Comparison of ENCODE assay signal across 14 mouse cellular contexts in genomic region chr7:103966873-103967272, GRCm38 (mm10). TPM values are rescaled to one million over a fixed set of nuclear protein-coding genes. Genes with fewer than 3 reads are reported as not detected.
"Had no signal": no experiment of that assay in that cellular context is flagged by ENCODE, and none has a peak within 500 bp of the region (broad histone marks: within the 10 kb centered on the region; RNA-seq: fewer than 3 reads in every experiment).

No protein-coding gene starts in this region.

RNA-seq across cellular contexts. Expression of gene Olfr635, which starts 4.1 kb away (rescaled TPM):
- total RNA-seq: neutrophil, adult 5-6 weeks had no signal
- polyA plus RNA-seq: neural tube, embryonic 13.5 days; neural tube, embryonic 15.5 days; small intestine, adult 2 months; spleen, adult 2 months; stomach, embryonic 14.5 days; stomach, embryonic 15.5 days; stomach, postnatal 0 days; testis, adult 2 months; thymus, adult 2 months; thymus, postnatal 0 days; urinary bladder, adult 2 months had no signal

RNA-seq across cellular contexts. Expression of gene Olfr633, which starts 22.6 kb away (rescaled TPM):
- total RNA-seq: neutrophil, adult 5-6 weeks had no signal
- polyA plus RNA-seq: neural tube, embryonic 13.5 days; neural tube, embryonic 14.5 days; neural tube, embryonic 15.5 days; small intestine, adult 2 months; spleen, adult 2 months; stomach, embryonic 14.5 days; stomach, embryonic 15.5 days; stomach, embryonic 16.5 days; stomach, postnatal 0 days; testis, adult 2 months; thymus, adult 2 months; thymus, postnatal 0 days; urinary bladder, adult 2 months had no signal

RNA-seq across cellular contexts. Expression of gene Olfr638, which starts 31.7 kb away (rescaled TPM):
- total RNA-seq: neutrophil, adult 5-6 weeks had no signal
- polyA plus RNA-seq: neural tube, embryonic 13.5 days; neural tube, embryonic 14.5 days; neural tube, embryonic 15.5 days; small intestine, adult 2 months; spleen, adult 2 months; stomach, embryonic 14.5 days; stomach, embryonic 15.5 days; stomach, embryonic 16.5 days; stomach, postnatal 0 days; testis, adult 2 months; thymus, adult 2 months; thymus, postnatal 0 days; urinary bladder, adult 2 months had no signal

RNA-seq across cellular contexts. Expression of gene Olfr632, which starts 32.7 kb away (rescaled TPM):
- total RNA-seq: neutrophil, adult 5-6 weeks had no signal
- polyA plus RNA-seq: neural tube, embryonic 14.5 days; neural tube, embryonic 15.5 days; small intestine, adult 2 months; spleen, adult 2 months; stomach, embryonic 14.5 days; stomach, embryonic 15.5 days; stomach, embryonic 16.5 days; stomach, postnatal 0 days; testis, adult 2 months; thymus, postnatal 0 days; urinary bladder, adult 2 months had no signal

RNA-seq across cellular contexts. Expression of gene Olfr631, which starts 38.2 kb away (rescaled TPM):
- total RNA-seq: neutrophil, adult 5-6 weeks had no signal
- polyA plus RNA-seq: neural tube, embryonic 13.5 days; neural tube, embryonic 14.5 days; neural tube, embryonic 15.5 days; small intestine, adult 2 months; spleen, adult 2 months; stomach, embryonic 14.5 days; stomach, embryonic 15.5 days; stomach, embryonic 16.5 days; stomach, postnatal 0 days; testis, adult 2 months; thymus, adult 2 months; thymus, postnatal 0 days; urinary bladder, adult 2 months had no signal
